Mouse (Mus musculus) lung, embryonic 15.5 days (tissue): ENCODE results near the gene Def8. TPM values are rescaled to one million over a fixed set of nuclear protein-coding genes. Genes with fewer than 3 reads are reported as not detected.

Source experiments
- ATAC-seq: fragments of 200-750 bp; cut with Nextera tagmentation; 2 replicates; pipeline ENCODE4 v1.8.0; 2017; ENCODE audit warnings: moderate number of reproducible peaks, borderline replicate concordance; ENCODE audit not compliant: low FRiP score, low TSS enrichment; ENCODE audit errors: extremely low read depth
- H3K27ac ChIP-seq: fragments of 300-500 bp; sonication (generic); 2 replicates; pipeline ENCODE4 v1.5.1; 2015; ENCODE audit warnings: moderate library complexity, mild to moderate bottlenecking, inconsistent platforms
- H3K27me3 ChIP-seq: fragments of 300-500 bp; sonication (generic); 2 replicates; pipeline ENCODE4 v1.6.1; 2015; ENCODE audit warnings: inconsistent platforms
- H3K36me3 ChIP-seq: fragments of 300-500 bp; sonication (generic); 2 replicates; pipeline ENCODE4 v1.6.1; 2015; ENCODE audit warnings: inconsistent platforms
- H3K4me1 ChIP-seq: fragments of 300-500 bp; sonication (generic); 2 replicates; pipeline ENCODE4 v1.6.1; 2015; ENCODE audit warnings: inconsistent platforms
- H3K4me2 ChIP-seq: fragments of 300-500 bp; sonication (generic); 2 replicates; pipeline ENCODE4 v1.6.1; 2015; ENCODE audit warnings: inconsistent platforms, mild to moderate bottlenecking, moderate library complexity
- H3K4me3 ChIP-seq: fragments of 300-500 bp; sonication (generic); 2 replicates; pipeline ENCODE4 v1.5.1; 2015; ENCODE audit warnings: mild to moderate bottlenecking, inconsistent platforms
- H3K9ac ChIP-seq: fragments of 300-500 bp; sonication (generic); 2 replicates; pipeline ENCODE4 v1.6.1; 2015; ENCODE audit warnings: inconsistent platforms
- H3K9me3 ChIP-seq: fragments of 300-500 bp; sonication (generic); 2 replicates; pipeline ENCODE4 v1.6.1; 2016; ENCODE audit warnings: inconsistent platforms
- WGBS: fragments of 180-500 bp; shearing (Covaris S2); methylation state at CpG from one replicate; pipeline ENCODE4 v1.1.7; 2015; 5-methylcytosine and 5-hydroxymethylcytosine counted together
- polyA plus RNA-seq: library from polyadenylated mRNA; unstranded; fragments of >200 nt; fragmentation: Nextera tagmentation; extraction: Ambion mirVana; gene quantifications from 2 replicates; pipeline ENCODE4 v1.2.1, GENCODE M21; 2015

The Def8 gene
- polyA plus RNA-seq, 1 experiment from 2014 or later: 31.1 TPM

DNA sequence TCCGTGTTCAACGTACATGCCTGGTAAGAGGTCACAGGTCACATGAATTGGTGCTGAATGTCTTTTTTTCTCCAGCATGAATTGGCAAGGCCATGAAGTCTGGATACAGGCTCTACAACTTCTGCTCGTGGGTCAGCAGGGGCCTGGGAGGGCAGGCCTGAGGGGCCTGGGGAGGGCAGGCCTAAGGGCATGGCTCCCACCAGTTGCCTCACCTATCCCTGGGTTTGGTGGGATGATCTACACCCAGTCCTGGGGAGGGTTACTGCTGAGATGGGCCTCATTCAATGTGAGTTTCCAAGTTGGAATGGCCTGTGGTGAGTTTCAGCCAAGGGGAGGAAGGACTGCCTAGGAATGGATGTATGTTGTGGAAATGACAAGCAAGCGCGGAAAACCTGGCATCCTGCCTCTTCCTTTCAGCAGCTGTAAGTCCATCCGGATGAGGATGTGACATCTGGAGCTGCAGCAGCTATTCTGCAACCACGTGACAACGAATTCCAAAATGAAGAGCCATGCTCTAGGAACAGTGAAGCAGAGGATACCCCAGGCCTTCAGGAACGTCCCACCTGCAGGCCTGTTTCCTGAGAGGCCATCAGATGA lies 20.5 kb upstream of the Def8 start:
- H3K4me3 ChIP-seq: no peak overlapping the region
- no peak overlapping the region for H3K9ac ChIP-seq
- H3K4me1 ChIP-seq: no peaks in the 10 kb centered on the region
- no peak overlapping the region for H3K27ac ChIP-seq
- H3K27me3 ChIP-seq: peaks cover 5% of the 10 kb centered on the region
- peak; percentile 37; the same call in 1 of the 2 replicates for ATAC-seq
- peaks cover 47% of the 10 kb centered on the region for H3K36me3 ChIP-seq
- H3K4me2 ChIP-seq: no peak overlapping the region
- 76% methylated on average over 9 of the region's 9 CpGs for WGBS
- no peaks in the 10 kb centered on the region for H3K9me3 ChIP-seq

GRCm38 (mm10) chr8:123404521-123404920 lies 18.8 kb upstream of the Def8 start:
- Histone ChIP-seq H3K4me3 (no peak overlapping the region), H3K9ac (no peak overlapping the region), H3K4me2 (no peak overlapping the region), H3K4me1 (no peaks in the 10 kb centered on the region), H3K36me3 (peaks cover 31% of the 10 kb centered on the region), H3K27me3 (peaks cover 19% of the 10 kb centered on the region), H3K27ac (no peak overlapping the region), H3K9me3 (no peaks in the 10 kb centered on the region)
- ATAC-seq: no peak
- 47% methylated on average over 8 of the region's 8 CpGs for WGBS

DNA sequence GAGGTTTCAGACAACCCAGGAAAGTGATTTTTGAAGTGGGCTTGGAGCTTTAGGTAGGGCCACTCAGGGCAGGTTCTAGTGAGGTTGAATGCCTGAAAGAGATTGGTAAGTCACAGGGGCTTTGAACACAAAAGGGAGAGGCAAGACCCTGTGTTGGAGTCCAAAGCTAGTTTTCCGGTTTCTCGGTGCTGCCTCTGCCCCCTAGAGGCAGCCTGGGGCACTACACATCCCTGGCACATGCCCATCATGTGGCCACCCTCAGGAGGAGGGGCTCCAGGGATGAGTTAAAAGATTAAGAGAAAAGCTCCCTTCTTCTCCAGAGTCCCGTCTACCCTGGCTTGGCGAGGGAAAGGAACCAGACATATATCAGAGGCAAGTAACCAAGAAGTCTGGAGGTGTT lies 16.5 kb upstream of the Def8 start, which contains the start of gene Mc1r:
TSS of gene Mc1r (plus strand) at position 322 of the 400 bp plus-strand sequence.
- Histone ChIP-seq H3K4me1 (peaks cover 9% of the 10 kb centered on the region; the same call in 1 of the 2 replicates), H3K4me2 (no peak within 1 kb of the TSS), H3K27ac (no peak within 1 kb of the TSS), H3K9me3 (no peaks in the 10 kb centered on the region), H3K4me3 (no peak within 1 kb of the TSS), H3K27me3 (peaks cover 42% of the 10 kb centered on the region), H3K36me3 (peaks cover 12% of the 10 kb centered on the region), H3K9ac (no peak within 1 kb of the TSS)
- 4% methylated on average over 4 of the region's 4 CpGs for WGBS
- no peak for ATAC-seq

DNA sequence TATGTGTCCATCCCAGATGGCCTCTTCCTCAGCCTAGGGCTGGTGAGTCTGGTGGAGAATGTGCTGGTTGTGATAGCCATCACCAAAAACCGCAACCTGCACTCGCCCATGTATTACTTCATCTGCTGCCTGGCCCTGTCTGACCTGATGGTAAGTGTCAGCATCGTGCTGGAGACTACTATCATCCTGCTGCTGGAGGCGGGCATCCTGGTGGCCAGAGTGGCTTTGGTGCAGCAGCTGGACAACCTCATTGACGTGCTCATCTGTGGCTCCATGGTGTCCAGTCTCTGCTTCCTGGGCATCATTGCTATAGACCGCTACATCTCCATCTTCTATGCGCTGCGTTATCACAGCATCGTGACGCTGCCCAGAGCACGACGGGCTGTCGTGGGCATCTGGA lies 15.7 kb upstream of the Def8 start:
- Histone ChIP-seq H3K36me3 (peaks cover 4% of the 10 kb centered on the region; the same call in 1 of the 2 replicates), H3K27ac (no peak overlapping the region), H3K4me1 (peaks cover 9% of the 10 kb centered on the region; the same call in 1 of the 2 replicates), H3K27me3 (peaks cover 50% of the 10 kb centered on the region), H3K4me2 (no peak overlapping the region), H3K4me3 (no peak overlapping the region), H3K9ac (no peak overlapping the region), H3K9me3 (no peaks in the 10 kb centered on the region)
- WGBS: 85% methylated on average over 13 of the region's 13 CpGs
- no peak for ATAC-seq

- no peak overlapping the region for H3K27ac ChIP-seq
Observed at GRCm38 (mm10) chr8:123408586-123409544, 14.5 kb upstream of the Def8 start.

DNA sequence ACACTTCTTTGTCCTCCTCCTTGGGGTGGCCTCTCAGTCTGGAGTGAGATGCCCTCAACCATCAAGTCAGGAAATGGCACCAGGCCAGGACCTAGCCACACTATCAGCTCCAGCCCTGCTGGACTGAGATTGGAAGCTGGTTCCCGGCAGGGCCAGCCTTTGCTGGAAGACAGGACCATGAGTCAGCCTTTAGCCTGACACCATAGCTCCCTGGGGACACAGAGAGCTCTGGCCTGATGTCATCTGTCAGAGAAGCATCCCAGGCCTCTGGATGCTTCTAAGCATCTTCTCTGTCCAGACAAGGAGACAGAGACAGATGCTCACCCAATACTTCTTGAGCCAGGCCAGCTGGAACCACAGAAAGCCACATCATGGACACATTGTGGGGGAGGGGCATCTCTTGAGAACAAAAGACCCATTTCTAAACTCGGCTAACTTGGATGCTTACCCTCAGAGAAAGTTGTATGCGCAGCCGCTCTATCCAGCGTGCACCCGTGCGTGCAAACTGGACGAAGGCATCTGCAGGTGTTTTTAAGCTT lies 13.2 kb upstream of the Def8 start:
- no peak overlapping the region for H3K4me3 ChIP-seq
- H3K27ac ChIP-seq: no peak overlapping the region
- no peak overlapping the region for H3K4me2 ChIP-seq
- no peak for ATAC-seq
- H3K9me3 ChIP-seq: no peaks in the 10 kb centered on the region
- no peaks in the 10 kb centered on the region for H3K36me3 ChIP-seq
- 61% methylated on average over 8 of the region's 8 CpGs for WGBS
- H3K27me3 ChIP-seq: peaks cover 71% of the 10 kb centered on the region
- no peak overlapping the region for H3K9ac ChIP-seq
- H3K4me1 ChIP-seq: peaks cover 9% of the 10 kb centered on the region; the same call in 1 of the 2 replicates

More at GRCm38 (mm10) chr8:123408586-123409544, 14.5 kb upstream of the Def8 start:
- H3K36me3 ChIP-seq: no peaks in the 10 kb centered on the region
- WGBS: 56% methylated on average over 9 of the region's 9 CpGs
- no peak overlapping the region for H3K9ac ChIP-seq
- H3K9me3 ChIP-seq: no peaks in the 10 kb centered on the region
- ATAC-seq: no peak
- H3K4me1 ChIP-seq: peaks cover 9% of the 10 kb centered on the region; the same call in 1 of the 2 replicates
- H3K4me3 ChIP-seq: no peak overlapping the region
- H3K27me3 ChIP-seq: peaks cover 63% of the 10 kb centered on the region
- no peak overlapping the region for H3K4me2 ChIP-seq

GRCm38 (mm10) chr8:123410788-123411187 lies 12.5 kb upstream of the Def8 start:
- Histone ChIP-seq H3K9ac (no peak overlapping the region), H3K27me3 (peaks cover 71% of the 10 kb centered on the region), H3K4me3 (no peak overlapping the region), H3K36me3 (no peaks in the 10 kb centered on the region), H3K9me3 (no peaks in the 10 kb centered on the region), H3K27ac (no peak overlapping the region), H3K4me2 (peak overlapping the region; percentile 48), H3K4me1 (peaks cover 9% of the 10 kb centered on the region; the same call in 1 of the 2 replicates)
- ATAC-seq: no peak
- WGBS: 11% methylated on average over 11 of the region's 11 CpGs

- peaks cover 9% of the 10 kb centered on the region; the same call in 1 of the 2 replicates for H3K4me1 ChIP-seq
- H3K4me2 ChIP-seq: peak within 1 kb of the TSS; percentile 48
- H3K27me3 ChIP-seq: peaks cover 71% of the 10 kb centered on the region
- peak within 1 kb of the TSS; percentile 23 for H3K4me3 ChIP-seq
- H3K9ac ChIP-seq: no peak within 1 kb of the TSS
- under 1% methylated on average over 29 of the region's 29 CpGs for WGBS
- H3K27ac ChIP-seq: no peak within 1 kb of the TSS
- no peaks in the 10 kb centered on the region for H3K9me3 ChIP-seq
- H3K36me3 ChIP-seq: no peaks in the 10 kb centered on the region
- ATAC-seq: peak; percentile 37; the same call in 1 of the 2 replicates
Observed at GRCm38 (mm10) chr8:123411246-123411645, 12.1 kb upstream of the Def8 start, which contains the start of gene Tubb3. Tubb3 (plus strand) TSS chr8:123411424.

- peak overlapping the region; percentile 48 for H3K4me2 ChIP-seq
- H3K9me3 ChIP-seq: no peaks in the 10 kb centered on the region
- no peaks in the 10 kb centered on the region for H3K36me3 ChIP-seq
- peaks cover 9% of the 10 kb centered on the region; the same call in 1 of the 2 replicates for H3K4me1 ChIP-seq
- WGBS: 12% methylated on average over 16 of the region's 16 CpGs
- H3K9ac ChIP-seq: no peak overlapping the region
- no peak overlapping the region for H3K27ac ChIP-seq
- peaks cover 71% of the 10 kb centered on the region for H3K27me3 ChIP-seq
- no peak for ATAC-seq
- H3K4me3 ChIP-seq: peak overlapping the region; percentile 23
Observed at GRCm38 (mm10) chr8:123411781-123412327, 11.5 kb upstream of the Def8 start.

DNA sequence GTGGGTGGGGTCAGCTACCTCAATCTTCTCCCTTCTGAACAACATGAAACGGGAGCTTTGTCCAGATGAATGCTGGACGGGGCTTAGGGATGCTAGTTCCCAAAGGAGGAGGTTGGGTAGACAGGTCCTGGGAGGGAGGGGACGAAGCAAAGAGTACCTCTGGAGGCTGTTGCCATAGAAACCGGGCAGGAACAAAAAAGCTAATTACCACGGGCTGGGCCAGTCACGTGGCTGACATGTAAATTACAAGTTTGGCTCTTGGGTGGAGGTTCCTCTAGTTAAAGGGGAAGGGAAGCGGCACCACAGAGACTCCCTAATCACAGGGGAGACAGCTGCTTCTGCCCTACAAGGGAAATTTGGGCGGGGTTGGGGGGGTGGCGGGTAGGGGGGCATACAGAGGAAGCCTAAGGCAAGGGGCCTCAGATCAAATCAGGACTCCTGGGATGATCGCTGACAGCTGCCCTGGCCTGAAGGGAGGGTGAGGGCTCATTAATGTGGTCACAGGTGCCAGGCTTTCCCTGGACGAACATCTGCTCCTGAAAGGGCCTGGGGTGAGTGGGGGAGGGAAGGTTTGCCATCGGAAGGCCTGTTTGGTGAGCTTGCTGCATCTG lies 10.7 kb upstream of the Def8 start:
- no peak overlapping the region for H3K4me3 ChIP-seq
- no peak for ATAC-seq
- H3K27me3 ChIP-seq: peaks cover 68% of the 10 kb centered on the region
- no peak overlapping the region for H3K4me2 ChIP-seq
- H3K36me3 ChIP-seq: no peaks in the 10 kb centered on the region
- no peaks in the 10 kb centered on the region for H3K9me3 ChIP-seq
- no peak overlapping the region for H3K27ac ChIP-seq
- H3K4me1 ChIP-seq: peaks cover 9% of the 10 kb centered on the region; the same call in 1 of the 2 replicates
- WGBS: 3% methylated on average over 12 of the region's 12 CpGs
- no peak overlapping the region for H3K9ac ChIP-seq

DNA sequence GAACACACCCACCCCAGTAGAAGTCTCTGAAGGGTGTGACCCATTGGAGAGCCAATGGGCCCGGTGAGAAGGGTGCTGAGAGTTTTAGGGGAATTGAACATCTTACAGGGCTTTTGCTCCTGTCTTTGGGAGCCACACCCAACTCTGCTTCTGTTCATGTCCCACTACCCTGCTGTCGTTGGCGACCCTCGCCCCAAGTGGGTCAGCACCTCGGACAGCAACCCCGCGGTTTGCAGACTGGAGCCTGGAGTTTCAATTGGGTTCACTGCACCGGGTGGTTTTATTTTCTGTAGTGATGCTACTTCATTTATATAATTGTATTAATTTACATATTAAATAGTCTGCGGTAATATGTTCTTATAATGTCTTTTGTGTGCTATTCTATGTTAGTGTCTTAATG lies 9.1 kb upstream of the Def8 start:
- H3K27ac ChIP-seq: no peak overlapping the region
- no peak for ATAC-seq
- H3K9ac ChIP-seq: no peak overlapping the region
- H3K4me2 ChIP-seq: no peak overlapping the region
- H3K9me3 ChIP-seq: no peaks in the 10 kb centered on the region
- H3K4me1 ChIP-seq: peaks cover 9% of the 10 kb centered on the region; the same call in 1 of the 2 replicates
- no peak overlapping the region for H3K4me3 ChIP-seq
- H3K36me3 ChIP-seq: no peaks in the 10 kb centered on the region
- 10% methylated on average over 9 of the region's 9 CpGs for WGBS
- peaks cover 54% of the 10 kb centered on the region for H3K27me3 ChIP-seq
